Mouse (Mus musculus): ENCODE data around the gene Gm10985. TPM values are rescaled to one million over a fixed set of nuclear protein-coding genes. Genes with fewer than 3 reads are reported as not detected.
A peak's percentile ranks its signal among the peaks of the same experiment; 100 is the strongest.

The Gm10985 gene
- total RNA-seq (2014; rRNA removed), result not detected in 2 replicates
- polyA plus RNA-seq (2015; fragmentation: Nextera tagmentation; extraction: Ambion mirVana), result not detected in 2 replicates

GRCm38 (mm10) chr3:53844786-53845185, at the start of gene Gm10985:
Gene Gm10985, plus strand, starts transcription at chr3:53845086.
- H3K27me3 ChIP-seq (ENCODE audit: insufficient read depth, low read length), result no peaks in the 10 kb centered on the region
- H3K27ac ChIP-seq, result no peak within 1 kb of the TSS
- H3K4me1 ChIP-seq (ENCODE audit: insufficient read depth, low read length), result no peaks in the 10 kb centered on the region
- DNase-seq (ENCODE audit: low spot score), result no peak
- no peak for TF ChIP-seq CTCF (IDR thresholded peaks at IDR 0.05; ENCODE audit: low read depth)
- H3K9ac ChIP-seq (replicated peaks; ENCODE audit: low read length), result no peak within 1 kb of the TSS
- no peak for ATAC-seq
- 78% methylated on average over 2 of the region's 2 CpGs for WGBS
- H3K36me3 ChIP-seq (ENCODE audit: insufficient read depth, low read length), result no peaks in the 10 kb centered on the region
- no peak within 1 kb of the TSS for H3K4me2 ChIP-seq (ENCODE audit: low read depth, low read length)
- no peaks in the 10 kb centered on the region for H3K9me3 ChIP-seq (ENCODE audit: low read length)
- H3K4me3 ChIP-seq (ENCODE audit: low read length), result no peak within 1 kb of the TSS

- no peak for DNase-seq (ENCODE audit: low spot score)
- Histone ChIP-seq H3K4me3 (ENCODE audit: low read length) (no peak overlapping the region), H3K36me3 (ENCODE audit: insufficient read depth, low read length) (no peaks in the 10 kb centered on the region), H3K9ac (replicated peaks; ENCODE audit: low read length) (no peak overlapping the region), H3K27me3 (ENCODE audit: insufficient read depth, low read length) (no peaks in the 10 kb centered on the region), H3K4me2 (ENCODE audit: low read depth, low read length) (no peak overlapping the region), H3K27ac (no peak overlapping the region), H3K9me3 (ENCODE audit: low read length) (no peaks in the 10 kb centered on the region), H3K4me1 (ENCODE audit: insufficient read depth, low read length) (peaks cover 5% of the 10 kb centered on the region; the same call in 1 of the 2 replicates)
- TF ChIP-seq CTCF (IDR thresholded peaks at IDR 0.05; ENCODE audit: low read depth), result no peak
- no peak; the same call in 1 of the 2 replicates for ATAC-seq
- WGBS, result 65% methylated on average over 1 of the region's 1 CpGs
These were observed 48.0 kb upstream of the Gm10985 start for GRCm38 (mm10) chr3:53796933-53797332.

GRCm38 (mm10) chr3:53799671-53800070, 45.2 kb upstream of the Gm10985 start:
- Histone ChIP-seq H3K9me3 (ENCODE audit: low read length) (no peaks in the 10 kb centered on the region), H3K27me3 (ENCODE audit: insufficient read depth, low read length) (no peaks in the 10 kb centered on the region), H3K4me1 (ENCODE audit: insufficient read depth, low read length) (no peaks in the 10 kb centered on the region), H3K36me3 (ENCODE audit: insufficient read depth, low read length) (no peaks in the 10 kb centered on the region), H3K9ac (replicated peaks; ENCODE audit: low read length) (no peak overlapping the region), H3K4me3 (ENCODE audit: low read length) (no peak overlapping the region), H3K4me2 (ENCODE audit: low read depth, low read length) (no peak overlapping the region), H3K27ac (no peak overlapping the region)
- TF ChIP-seq CTCF (IDR thresholded peaks at IDR 0.05; ENCODE audit: low read depth), result no peak
- ATAC-seq (no peak), DNase-seq (ENCODE audit: low spot score) (no peak)
- WGBS, result 35% methylated on average over 2 of the region's 2 CpGs

- no peak for TF ChIP-seq CTCF (IDR thresholded peaks at IDR 0.05; ENCODE audit: low read depth)
- Histone ChIP-seq H3K4me1 (ENCODE audit: insufficient read depth, low read length) (no peaks in the 10 kb centered on the region), H3K36me3 (ENCODE audit: insufficient read depth, low read length) (no peaks in the 10 kb centered on the region), H3K27ac (no peak overlapping the region), H3K9me3 (ENCODE audit: low read length) (no peaks in the 10 kb centered on the region), H3K9ac (replicated peaks; ENCODE audit: low read length) (no peak overlapping the region), H3K27me3 (ENCODE audit: insufficient read depth, low read length) (no peaks in the 10 kb centered on the region), H3K4me2 (ENCODE audit: low read depth, low read length) (no peak overlapping the region), H3K4me3 (ENCODE audit: low read length) (no peak overlapping the region)
- no peak for DNase-seq (ENCODE audit: low spot score)
- 74% methylated on average over 7 of the region's 7 CpGs for WGBS
- no peak for ATAC-seq
These were observed 31.4 kb upstream of the Gm10985 start for GRCm38 (mm10) chr3:53813421-53813977.

DNA sequence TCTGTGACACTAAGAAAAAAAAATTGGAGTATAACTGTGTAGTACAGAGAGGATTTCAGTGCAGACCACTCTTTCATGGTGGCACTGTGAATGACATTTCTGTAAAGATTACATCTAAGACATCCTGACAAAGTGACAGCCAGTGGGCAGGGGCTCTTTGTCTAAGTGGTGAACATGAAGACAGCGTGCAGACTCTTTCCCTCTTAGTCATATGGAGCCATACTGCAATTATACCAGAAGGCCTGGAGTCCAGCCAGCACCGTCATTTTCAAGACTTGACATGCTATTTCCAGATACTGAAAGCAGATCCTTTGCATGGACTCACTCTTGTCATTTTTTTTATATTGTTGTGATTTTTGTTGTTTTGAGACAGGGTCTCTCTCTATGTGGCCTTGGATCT, 10.6 kb upstream of the Gm10985 start:
- ATAC-seq, result no peak
- H3K27ac ChIP-seq, result no peak overlapping the region
- H3K9ac ChIP-seq (replicated peaks; ENCODE audit: low read length), result no peak overlapping the region
- no peak for TF ChIP-seq CTCF (IDR thresholded peaks at IDR 0.05; ENCODE audit: low read depth)
- no peaks in the 10 kb centered on the region for H3K27me3 ChIP-seq (ENCODE audit: insufficient read depth, low read length)
- no peaks in the 10 kb centered on the region for H3K4me1 ChIP-seq (ENCODE audit: insufficient read depth, low read length)
- H3K4me3 ChIP-seq (ENCODE audit: low read length), result no peak overlapping the region
- no peak overlapping the region for H3K4me2 ChIP-seq (ENCODE audit: low read depth, low read length)
- no peaks in the 10 kb centered on the region for H3K36me3 ChIP-seq (ENCODE audit: insufficient read depth, low read length)
- no peaks in the 10 kb centered on the region for H3K9me3 ChIP-seq (ENCODE audit: low read length)
- DNase-seq (ENCODE audit: low spot score), result no peak
- 77% methylated on average over 2 of the region's 2 CpGs for WGBS

GRCm38 (mm10) chr3:53846206-53846928, 1.5 kb downstream of the Gm10985 start:
- Histone ChIP-seq H3K27ac (no peak overlapping the region), H3K4me3 (ENCODE audit: low read length) (no peak overlapping the region), H3K27me3 (ENCODE audit: insufficient read depth, low read length) (no peaks in the 10 kb centered on the region), H3K36me3 (ENCODE audit: insufficient read depth, low read length) (no peaks in the 10 kb centered on the region), H3K9ac (replicated peaks; ENCODE audit: low read length) (no peak overlapping the region), H3K4me1 (ENCODE audit: insufficient read depth, low read length) (no peaks in the 10 kb centered on the region), H3K9me3 (ENCODE audit: low read length) (no peaks in the 10 kb centered on the region), H3K4me2 (ENCODE audit: low read depth, low read length) (no peak overlapping the region)
- DNase-seq (ENCODE audit: low spot score) (no peak), ATAC-seq (no peak)
- 69% methylated on average over 7 of the region's 7 CpGs for WGBS
- no peak for TF ChIP-seq CTCF (IDR thresholded peaks at IDR 0.05; ENCODE audit: low read depth)

GRCm38 (mm10) chr3:53847726-53848125, 2.8 kb downstream of the Gm10985 start:
- ATAC-seq (0 out of 2 replicates have a peak, but pooled peaks have one; percentile 56), DNase-seq (ENCODE audit: low spot score) (peak; percentile 68)
- H3K9ac ChIP-seq (replicated peaks; ENCODE audit: low read length), result no peak overlapping the region
- no peak overlapping the region for H3K27ac ChIP-seq
- H3K9me3 ChIP-seq (ENCODE audit: low read length), result no peaks in the 10 kb centered on the region
- no peaks in the 10 kb centered on the region for H3K36me3 ChIP-seq (ENCODE audit: insufficient read depth, low read length)
- H3K4me2 ChIP-seq (ENCODE audit: low read depth, low read length), result no peak overlapping the region
- no peaks in the 10 kb centered on the region for H3K4me1 ChIP-seq (ENCODE audit: insufficient read depth, low read length)
- TF ChIP-seq CTCF (IDR thresholded peaks at IDR 0.05; ENCODE audit: low read depth), result no peak
- WGBS, result 56% methylated on average over 4 of the region's 4 CpGs
- H3K27me3 ChIP-seq (ENCODE audit: insufficient read depth, low read length), result no peaks in the 10 kb centered on the region
- H3K4me3 ChIP-seq (ENCODE audit: low read length), result no peak overlapping the region
